Mouse (Mus musculus): Measurements from ENCODE around the gene Fgf14. TPM values are rescaled to one million over a fixed set of nuclear protein-coding genes. Genes with fewer than 3 reads are reported as not detected.
A peak's percentile ranks its signal among the peaks of the same experiment; 100 is the strongest.

The Fgf14 gene
- polyA plus RNA-seq, 1 experiment from 2014 or later = 0.34 TPM

GRCm38 (mm10) chr14:124191913-124192814 lies 484.8 kb downstream of the Fgf14 start:
- Histone ChIP-seq H3K36me3 (no peaks in the 10 kb centered on the region), H3K27me3 (peaks cover 38% of the 10 kb centered on the region), H3K4me3 (replicated peaks) (peak overlapping the region; percentile 21), H3K27ac (no peak overlapping the region), H3K9ac (replicated peaks) (no peak overlapping the region), H3K4me1 (replicated peaks) (peaks cover 6% of the 10 kb centered on the region; the same call in 1 of the 2 replicates), H3K4me2 (peak overlapping the region; percentile 48), H3K9me3 (no peaks in the 10 kb centered on the region)
- 2% methylated on average over 40 of the region's 42 CpGs for WGBS
- ATAC-seq (ENCODE audit: insufficient number of reproducible peaks, insufficient read depth, low FRiP score, low TSS enrichment, low read depth) = peak; percentile 56; the same call in 1 of the 2 replicates

DNA sequence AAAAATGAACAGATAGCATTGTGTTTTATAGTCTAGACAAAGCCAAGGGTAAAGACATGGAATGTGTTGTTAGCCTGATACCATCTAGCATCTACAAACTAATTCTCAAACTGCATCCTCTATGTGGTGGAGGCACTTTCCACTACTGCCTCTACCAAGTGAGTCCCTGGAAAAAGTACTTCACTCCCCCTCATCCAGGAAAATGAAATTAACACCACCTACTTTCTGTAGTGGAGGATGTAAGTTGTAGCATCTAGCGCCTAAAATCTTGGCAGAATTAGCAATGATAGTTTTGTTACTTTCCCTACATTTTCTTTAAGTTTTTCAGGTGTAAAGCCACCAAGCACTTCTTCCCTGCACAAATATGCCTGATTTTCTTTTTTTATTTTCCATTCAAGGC lies 496.7 kb downstream of the Fgf14 start:
- Histone ChIP-seq H3K4me3 (replicated peaks) (no peak overlapping the region), H3K27me3 (no peaks in the 10 kb centered on the region), H3K4me1 (replicated peaks) (no peaks in the 10 kb centered on the region), H3K27ac (no peak overlapping the region), H3K36me3 (no peaks in the 10 kb centered on the region), H3K9me3 (no peaks in the 10 kb centered on the region), H3K4me2 (no peak overlapping the region), H3K9ac (replicated peaks) (no peak overlapping the region)
- WGBS = 69% methylated on average over 1 of the region's 1 CpGs
- no peak for ATAC-seq (ENCODE audit: insufficient number of reproducible peaks, insufficient read depth, low FRiP score, low TSS enrichment, low read depth)

DNA sequence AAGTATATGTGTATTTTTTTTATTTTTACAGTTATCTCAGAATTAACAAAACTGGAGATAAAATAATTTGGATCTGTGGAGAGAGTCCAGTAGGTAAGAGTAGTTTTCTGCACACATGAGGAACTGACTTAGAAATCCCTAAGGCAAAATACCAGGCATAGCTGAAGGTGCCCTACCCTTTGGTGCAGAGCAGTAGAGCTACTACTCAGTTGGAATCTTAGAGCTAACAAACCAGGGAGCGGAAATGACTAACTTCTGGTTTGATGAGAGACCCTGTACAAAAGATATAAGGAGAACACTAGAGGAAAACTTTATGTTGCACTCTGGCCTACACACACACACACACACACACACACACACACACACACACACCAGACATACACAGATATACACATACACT lies 502.8 kb downstream of the Fgf14 start:
- no peaks in the 10 kb centered on the region for H3K4me1 ChIP-seq (replicated peaks)
- no peaks in the 10 kb centered on the region for H3K36me3 ChIP-seq
- H3K9ac ChIP-seq (replicated peaks) = no peak overlapping the region
- no peak overlapping the region for H3K4me2 ChIP-seq
- no peak overlapping the region for H3K27ac ChIP-seq
- no peak overlapping the region for H3K4me3 ChIP-seq (replicated peaks)
- no peaks in the 10 kb centered on the region for H3K27me3 ChIP-seq
- no peaks in the 10 kb centered on the region for H3K9me3 ChIP-seq
- WGBS = 88% methylated on average over 1 of the region's 1 CpGs
- ATAC-seq (ENCODE audit: insufficient number of reproducible peaks, insufficient read depth, low FRiP score, low TSS enrichment, low read depth) = no peak

DNA sequence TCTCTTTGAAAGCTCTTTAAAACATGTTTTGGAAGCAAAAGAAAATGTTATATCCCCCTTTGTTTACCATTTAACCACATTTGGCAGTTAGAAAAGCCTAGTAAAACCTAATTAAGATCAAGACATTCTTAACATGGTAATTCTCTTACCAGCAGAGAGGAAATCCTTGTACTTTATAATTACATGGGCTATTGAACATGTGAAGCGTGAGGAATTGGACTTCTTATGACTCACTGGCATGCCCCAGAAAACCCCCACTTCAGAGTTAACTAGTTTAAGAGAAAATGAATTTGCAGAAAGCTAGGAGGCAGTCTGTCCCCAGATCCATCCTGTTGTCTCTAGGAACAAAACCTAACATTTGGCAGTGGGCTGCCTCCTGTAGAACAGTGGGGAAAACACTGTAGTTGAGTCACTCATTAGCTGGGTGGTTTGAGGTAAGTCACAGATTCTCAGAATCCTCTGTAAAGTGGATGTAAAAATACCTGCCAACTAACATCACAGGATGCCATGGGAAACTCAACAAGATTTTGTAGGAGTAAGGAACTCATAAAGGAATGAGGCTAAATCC lies 513.2 kb downstream of the Fgf14 start:
- Histone ChIP-seq H3K9me3 (no peaks in the 10 kb centered on the region), H3K36me3 (no peaks in the 10 kb centered on the region), H3K4me3 (replicated peaks) (no peak overlapping the region), H3K9ac (replicated peaks) (no peak overlapping the region), H3K4me1 (replicated peaks) (no peaks in the 10 kb centered on the region), H3K27me3 (no peaks in the 10 kb centered on the region), H3K27ac (no peak overlapping the region), H3K4me2 (no peak overlapping the region)
- ATAC-seq (ENCODE audit: insufficient number of reproducible peaks, insufficient read depth, low FRiP score, low TSS enrichment, low read depth) = no peak
- 67% methylated on average over 1 of the region's 1 CpGs for WGBS

DNA sequence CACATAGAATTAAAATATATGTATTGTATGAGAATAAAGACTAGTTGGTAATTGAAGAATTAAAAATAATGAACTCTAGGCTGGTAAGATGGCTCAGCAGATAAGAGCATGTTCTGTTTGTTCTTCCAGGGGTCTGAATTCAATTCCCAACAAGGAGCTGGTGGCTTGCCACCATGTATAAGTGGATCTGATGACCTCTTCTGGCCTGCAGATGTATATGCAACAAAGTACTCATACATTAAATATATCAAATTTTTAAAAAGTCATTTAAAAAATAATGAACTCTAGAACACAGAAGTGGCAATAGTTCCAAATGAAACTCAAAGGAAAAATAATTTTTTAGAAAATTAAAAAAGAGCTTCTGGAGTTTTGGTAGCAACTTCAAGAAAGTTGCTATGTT lies 529.5 kb downstream of the Fgf14 start:
- no peak overlapping the region for H3K9ac ChIP-seq (replicated peaks)
- no peak overlapping the region for H3K27ac ChIP-seq
- no peaks in the 10 kb centered on the region for H3K27me3 ChIP-seq
- no peaks in the 10 kb centered on the region for H3K9me3 ChIP-seq
- H3K4me2 ChIP-seq = no peak overlapping the region
- no peak for ATAC-seq (ENCODE audit: insufficient number of reproducible peaks, insufficient read depth, low FRiP score, low TSS enrichment, low read depth)
- H3K4me3 ChIP-seq (replicated peaks) = no peak overlapping the region
- no peaks in the 10 kb centered on the region for H3K4me1 ChIP-seq (replicated peaks)
- H3K36me3 ChIP-seq = no peaks in the 10 kb centered on the region

GRCm38 (mm10) chr14:124107205-124107873 lies 569.6 kb downstream of the Fgf14 start:
- no peak for ATAC-seq (ENCODE audit: insufficient number of reproducible peaks, insufficient read depth, low FRiP score, low TSS enrichment, low read depth)
- Histone ChIP-seq H3K36me3 (no peaks in the 10 kb centered on the region), H3K9ac (replicated peaks) (no peak overlapping the region), H3K4me2 (no peak overlapping the region), H3K9me3 (no peaks in the 10 kb centered on the region), H3K4me3 (replicated peaks) (no peak overlapping the region), H3K27ac (no peak overlapping the region), H3K4me1 (replicated peaks) (no peaks in the 10 kb centered on the region), H3K27me3 (no peaks in the 10 kb centered on the region)
- 82% methylated on average over 1 of the region's 1 CpGs for WGBS

DNA sequence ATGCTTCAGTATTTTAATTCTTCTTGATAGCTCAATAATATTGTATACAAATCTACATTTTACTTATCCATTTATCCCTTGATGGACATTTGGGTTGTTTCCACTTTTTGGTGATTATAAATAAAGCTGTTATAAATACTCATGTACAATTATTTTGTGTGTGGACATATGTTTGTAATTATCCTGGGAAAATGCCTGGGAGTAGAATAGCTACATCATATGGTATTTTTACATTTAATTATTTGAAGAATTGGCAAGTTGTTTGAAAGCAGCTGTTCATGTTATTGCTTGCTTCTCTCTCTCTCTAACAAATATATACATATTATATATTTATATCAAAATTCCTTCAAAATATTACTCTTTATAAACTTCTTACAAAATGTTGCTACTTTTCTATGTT lies 593.8 kb downstream of the Fgf14 start:
- Histone ChIP-seq H3K4me3 (replicated peaks) (no peak overlapping the region), H3K36me3 (no peaks in the 10 kb centered on the region), H3K4me1 (replicated peaks) (no peaks in the 10 kb centered on the region), H3K27me3 (no peaks in the 10 kb centered on the region), H3K4me2 (no peak overlapping the region), H3K9me3 (no peaks in the 10 kb centered on the region), H3K9ac (replicated peaks) (no peak overlapping the region), H3K27ac (no peak overlapping the region)
- ATAC-seq (ENCODE audit: insufficient number of reproducible peaks, insufficient read depth, low FRiP score, low TSS enrichment, low read depth) = no peak

- Histone ChIP-seq H3K9ac (replicated peaks) (no peak overlapping the region), H3K27ac (no peak overlapping the region), H3K4me3 (replicated peaks) (no peak overlapping the region), H3K9me3 (no peaks in the 10 kb centered on the region), H3K4me1 (replicated peaks) (no peaks in the 10 kb centered on the region), H3K27me3 (no peaks in the 10 kb centered on the region), H3K36me3 (no peaks in the 10 kb centered on the region), H3K4me2 (no peak overlapping the region)
- WGBS = 82% methylated on average over 1 of the region's 1 CpGs
- ATAC-seq (ENCODE audit: insufficient number of reproducible peaks, insufficient read depth, low FRiP score, low TSS enrichment, low read depth) = no peak
These were observed 632.9 kb downstream of the Fgf14 start for GRCm38 (mm10) chr14:124044016-124044415.

DNA sequence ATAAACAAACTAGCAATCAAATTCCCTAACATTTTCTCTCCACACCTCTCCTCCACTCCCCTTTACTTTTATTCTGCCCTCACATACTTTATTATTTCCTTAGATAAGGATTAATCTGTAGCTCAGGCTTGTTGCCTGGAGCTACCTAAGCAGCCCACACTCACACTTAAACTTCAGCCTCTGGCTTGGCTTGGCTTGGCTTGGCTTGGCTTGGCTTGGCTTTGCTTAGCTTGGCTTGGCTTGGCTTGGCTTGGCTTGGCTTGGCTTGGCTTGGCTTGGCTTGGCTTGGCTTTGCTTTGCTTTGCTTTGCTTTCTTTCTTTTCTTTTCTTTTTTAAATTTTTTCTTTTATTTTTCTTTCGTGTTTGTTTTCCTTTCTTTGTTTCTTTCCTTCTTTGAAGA lies 636.3 kb downstream of the Fgf14 start:
- Histone ChIP-seq H3K4me3 (replicated peaks) (no peak overlapping the region), H3K27me3 (no peaks in the 10 kb centered on the region), H3K9ac (replicated peaks) (no peak overlapping the region), H3K4me1 (replicated peaks) (no peaks in the 10 kb centered on the region), H3K9me3 (no peaks in the 10 kb centered on the region), H3K36me3 (no peaks in the 10 kb centered on the region), H3K4me2 (no peak overlapping the region), H3K27ac (no peak overlapping the region)
- ATAC-seq (ENCODE audit: insufficient number of reproducible peaks, insufficient read depth, low FRiP score, low TSS enrichment, low read depth) = no peak
- 82% methylated on average over 1 of the region's 1 CpGs for WGBS

DNA sequence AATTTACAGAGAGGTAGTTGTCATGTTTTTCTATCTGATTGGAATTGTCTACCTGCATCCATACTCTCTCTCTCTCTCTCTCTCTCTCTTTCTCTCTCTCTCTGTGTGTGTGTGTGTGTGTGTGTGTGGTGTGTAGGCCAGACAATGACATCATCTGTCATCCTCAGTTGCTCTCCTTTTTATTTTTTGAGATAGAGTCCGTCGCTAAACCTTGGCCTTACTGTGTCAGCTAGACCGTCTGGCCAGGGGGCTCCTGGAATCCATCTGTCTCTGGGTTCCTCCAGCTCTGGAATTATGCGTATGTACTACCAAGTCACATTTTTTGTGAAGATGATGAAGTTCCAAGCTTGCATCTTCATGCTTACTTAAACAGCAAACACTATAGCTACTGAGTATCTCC lies 639.5 kb downstream of the Fgf14 start:
- Histone ChIP-seq H3K9ac (replicated peaks) (no peak overlapping the region), H3K36me3 (no peaks in the 10 kb centered on the region), H3K4me1 (replicated peaks) (no peaks in the 10 kb centered on the region), H3K27me3 (no peaks in the 10 kb centered on the region), H3K9me3 (no peaks in the 10 kb centered on the region), H3K27ac (no peak overlapping the region), H3K4me3 (replicated peaks) (no peak overlapping the region), H3K4me2 (no peak overlapping the region)
- 83% methylated on average over 4 of the region's 4 CpGs for WGBS
- no peak for ATAC-seq (ENCODE audit: insufficient number of reproducible peaks, insufficient read depth, low FRiP score, low TSS enrichment, low read depth)

DNA sequence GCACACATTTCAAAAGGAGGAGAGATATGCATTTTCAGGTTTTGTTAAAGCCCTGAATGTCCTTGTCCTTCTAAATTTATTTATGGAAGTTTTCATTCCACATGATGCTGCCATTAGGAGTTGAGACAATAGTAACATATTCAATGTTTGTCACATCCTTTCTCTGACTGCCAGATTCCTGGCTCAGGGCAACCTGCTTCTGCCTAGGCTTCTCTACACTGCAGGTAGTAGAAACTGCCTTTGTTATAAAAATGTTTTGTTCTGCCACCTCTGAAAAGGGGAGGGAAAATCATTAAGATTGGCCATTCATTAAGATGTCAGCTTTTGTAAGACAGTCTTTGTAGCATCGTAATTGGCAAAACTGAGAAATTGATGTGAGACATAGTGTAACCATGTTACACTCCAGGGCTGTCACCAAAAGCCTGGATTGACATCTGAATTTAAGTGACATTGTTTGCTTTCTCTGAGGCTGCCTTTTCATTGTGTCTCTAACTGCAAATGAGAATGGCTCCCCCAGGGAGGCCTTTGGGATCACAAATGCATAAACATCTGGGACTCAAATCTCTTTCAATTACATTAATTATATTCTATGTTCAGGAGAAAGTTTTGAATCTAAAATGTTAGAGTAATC lies 640.2 kb downstream of the Fgf14 start:
- ATAC-seq (ENCODE audit: insufficient number of reproducible peaks, insufficient read depth, low FRiP score, low TSS enrichment, low read depth) = no peak
- WGBS = 71% methylated on average over 1 of the region's 1 CpGs

More for the DNA sequence above, 640.2 kb downstream of the Fgf14 start:
- Histone ChIP-seq H3K4me3 (replicated peaks) (no peak overlapping the region), H3K4me2 (no peak overlapping the region), H3K4me1 (replicated peaks) (no peaks in the 10 kb centered on the region), H3K36me3 (no peaks in the 10 kb centered on the region), H3K9me3 (no peaks in the 10 kb centered on the region), H3K27me3 (no peaks in the 10 kb centered on the region), H3K27ac (no peak overlapping the region), H3K9ac (replicated peaks) (no peak overlapping the region)
